Mouse (Mus musculus): ENCODE measurements around the gene Urb2.

Urb2 gene

GRCm38 (mm10) chr8:124077998-124078397 lies 56.7 kb downstream of the Urb2 start:
- no peak for DNase-seq (ENCODE audit: low spot score in 2 of 2)

GRCm38 (mm10) chr8:124078969-124079368 lies 57.7 kb downstream of the Urb2 start:
- no peak for DNase-seq (ENCODE audit: low spot score in 2 of 2)

- DNase-seq (ENCODE audit: low spot score in 2 of 2), result no peak
Observed at GRCm38 (mm10) chr8:124080467-124081326, 59.4 kb downstream of the Urb2 start.

- no peak for DNase-seq (ENCODE audit: low spot score in 2 of 2)
Observed at GRCm38 (mm10) chr8:124082616-124083015, 61.3 kb downstream of the Urb2 start.

GRCm38 (mm10) chr8:124083611-124084010 lies 62.3 kb downstream of the Urb2 start:
- no peak for DNase-seq (ENCODE audit: low spot score in 2 of 2)

- DNase-seq (ENCODE audit: low spot score in 2 of 2), result peak; percentile 26 to 57
Observed at GRCm38 (mm10) chr8:124085668-124086067, 64.4 kb downstream of the Urb2 start.

GRCm38 (mm10) chr8:124088092-124088613 lies 66.8 kb downstream of the Urb2 start:
- DNase-seq (ENCODE audit: low spot score in 2 of 2), result no peak

- no peak for DNase-seq (ENCODE audit: low spot score in 2 of 2)
Observed at GRCm38 (mm10) chr8:124089016-124089415, 67.7 kb downstream of the Urb2 start.

GRCm38 (mm10) chr8:124090473-124090872 lies 69.2 kb downstream of the Urb2 start:
- DNase-seq (ENCODE audit: low spot score in 2 of 2), result no peak

Measured in natural killer cell, adult 2 months (primary cell).